Mouse (Mus musculus) testis, adult 2 months (tissue): ENCODE measurements around the gene Rab30.

Experiments
- CTCF ChIP-seq: fragments of 200-500 bp; IDR thresholded peaks from 2 replicates; pipeline ENCODE4 v1.5.1; 2012; ENCODE audit warnings: low read depth, mild to moderate bottlenecking, inconsistent platforms, low read length, moderate library complexity; ENCODE audit not compliant: control insufficient read depth, insufficient read depth, insufficient replicate concordance
- POLR2A ChIP-seq: fragments of 200-500 bp; IDR thresholded peaks from 2 replicates; pipeline ENCODE4 v1.6.1; 2012; ENCODE audit warnings: low read depth, mild to moderate bottlenecking, inconsistent platforms, low read length, moderate library complexity; ENCODE audit not compliant: control insufficient read depth

- TF ChIP-seq POLR2A (no peak), CTCF (no peak)
These were observed 34.3 kb downstream of the Rab30 start for GRCm38 (mm10) chr7:92775703-92776102.
